Mouse (Mus musculus): Measurements from ENCODE around the gene Mrtfa.

DNA sequence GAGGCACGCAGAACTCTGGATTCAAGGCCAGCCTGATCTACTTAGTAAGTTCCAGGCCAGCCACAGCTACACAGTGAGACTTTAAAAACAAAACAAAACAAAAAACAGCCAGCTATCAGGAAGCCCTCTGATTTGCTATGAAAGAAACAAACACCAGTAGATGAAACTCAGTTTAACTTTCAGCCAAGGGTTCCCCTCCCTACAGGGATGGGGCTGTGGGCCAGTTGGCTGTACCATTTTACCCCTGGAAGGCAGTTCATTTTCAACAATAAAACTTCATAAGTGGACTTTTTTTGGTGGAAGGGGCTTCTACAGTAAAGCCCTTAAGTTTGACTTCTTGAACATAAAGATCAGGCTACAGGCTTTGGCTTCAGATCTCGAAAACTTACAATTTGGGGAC, 1.5 kb downstream of the Mrtfa start:
- no peak for TF ChIP-seq CTCF (IDR thresholded peaks at IDR 0.05; ENCODE audit: low read depth, low read length)
- no peak for TF ChIP-seq POLR2A (IDR thresholded peaks at IDR 0.05; ENCODE audit: insufficient read depth, low read length)

Measured in ES-Bruce4 (cell line).